Mouse (Mus musculus) ES-E14 (cell line): ENCODE data around the gene Ano6. TPM values are rescaled to one million over a fixed set of nuclear protein-coding genes. Genes with fewer than 3 reads are reported as not detected.

Source experiments
- DNase-seq: peaks from one replicate; pipeline ENCODE4 v3.0.0-alpha.2; 2013; ENCODE audit warnings: low read depth, low spot score
- H3K27ac ChIP-seq: 2 replicates; pipeline ENCODE4 v1.5.1; 2012; ENCODE audit warnings: low read depth, mild to moderate bottlenecking, low read length, moderate library complexity, mixed read lengths; ENCODE audit not compliant: poor library complexity, insufficient read depth, severe bottlenecking
- H3K36me3 ChIP-seq: 2 replicates; pipeline ENCODE4 v1.6.1; 2012; ENCODE audit warnings: mild to moderate bottlenecking, low read length, moderate library complexity, mixed read lengths; ENCODE audit not compliant: control insufficient read depth, poor library complexity, insufficient read depth, severe bottlenecking
- H3K4me1 ChIP-seq, 2 experiments: fragments of 150-350 bp in 1 of 2; sonication (generic) in 1 of 2; 2 replicates each; pipeline ENCODE4 v1.6.1; 2012; ENCODE audit warnings: low read length in 2 of 2, mild to moderate bottlenecking in 1 of 2, mixed read lengths in 1 of 2; ENCODE audit not compliant: control insufficient read depth in 2 of 2, insufficient read depth in 2 of 2, poor library complexity in 1 of 2
- H3K4me3 ChIP-seq, 2 experiments: fragments of 150-350 bp in 1 of 2; sonication (generic) in 1 of 2; 2 replicates each; pipeline ENCODE4 v1.5.1; 2012; ENCODE audit warnings: low read length in 2 of 2, low read depth in 1 of 2, mild to moderate bottlenecking in 1 of 2, mixed read lengths in 1 of 2; ENCODE audit not compliant: insufficient read depth in 1 of 2, poor library complexity in 1 of 2, severe bottlenecking in 1 of 2
- H3K9ac ChIP-seq: 2 replicates; pipeline ENCODE4 v1.6.1; 2012; ENCODE audit warnings: low read depth, mild to moderate bottlenecking, low read length, mixed read lengths; ENCODE audit not compliant: poor library complexity, insufficient read depth, severe bottlenecking
- H3K9me3 ChIP-seq: fragments of 150-350 bp; sonication (generic); 2 replicates; pipeline ENCODE4 v1.6.1; 2012; ENCODE audit warnings: low read depth, mild to moderate bottlenecking, low read length; ENCODE audit not compliant: control insufficient read depth, insufficient read depth
- CHD2 ChIP-seq: IDR thresholded peaks from 2 replicates; pipeline ENCODE4 v1.6.1; 2014; ENCODE audit warnings: mild to moderate bottlenecking, low read depth, low read length, inconsistent platforms
- HCFC1 ChIP-seq: IDR thresholded peaks from 2 replicates; pipeline ENCODE4 v1.6.1; 2012; ENCODE audit warnings: low read length, inconsistent platforms, borderline replicate concordance; ENCODE audit not compliant: insufficient read depth
- MAFK ChIP-seq: IDR thresholded peaks from 2 replicates; pipeline ENCODE4 v1.6.1; 2014; ENCODE audit warnings: mild to moderate bottlenecking, low read depth, low read length, inconsistent platforms; ENCODE audit not compliant: insufficient read depth
- ZC3H11A ChIP-seq: IDR thresholded peaks from 2 replicates; pipeline ENCODE4 v1.6.1; 2012; ENCODE audit warnings: low read depth, mild to moderate bottlenecking, inconsistent platforms, low read length, borderline replicate concordance
- ZNF384 ChIP-seq: IDR thresholded peaks from 2 replicates; pipeline ENCODE4 v1.6.1; 2012; ENCODE audit warnings: low read depth, low read length, inconsistent platforms
- in situ Hi-C, 2 experiments: fragments of 600-800 bp; cut with MboI; formaldehyde crosslinking; loops; one replicate each; pipeline ENCODE4 v1.15.1; 2025; ENCODE audit warnings: low sequenced_read_pairs in 2 of 2, inconsistent platforms in 1 of 2; ENCODE audit not compliant: unreplicated experiment in 2 of 2
- total RNA-seq: library from RNA; depleted of rRNA; stranded (reverse); fragments of 300-350 nt; gene quantifications from 2 replicates; pipeline ENCODE4 v1.2.3, GENCODE M21; 2012

The Ano6 gene
- total RNA-seq, 1 experiment = 48.6 TPM

DNA sequence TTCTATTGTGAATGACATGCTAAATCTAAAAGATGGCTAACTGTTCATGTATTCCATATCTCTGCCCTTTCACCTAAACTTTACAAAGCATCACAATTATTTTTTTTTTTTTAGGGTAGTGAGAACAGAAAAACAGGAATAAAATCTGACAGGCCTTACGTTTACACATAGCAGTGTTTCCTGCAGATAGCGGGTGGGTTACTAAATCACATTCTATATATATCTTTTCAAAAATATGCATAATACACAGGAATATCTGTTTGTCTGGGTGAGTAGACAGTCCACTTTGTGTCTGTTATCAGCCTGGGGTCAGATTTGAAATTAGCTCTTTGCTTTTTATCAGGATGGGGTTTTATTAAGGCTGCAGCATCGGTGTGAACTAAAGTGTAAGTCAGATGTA lies 166.0 kb downstream of the Ano6 start:
- in situ Hi-C loops = no loop called here
- no peak overlapping the region for H3K4me3 ChIP-seq
- no peaks in the 10 kb centered on the region for H3K4me1 ChIP-seq
- peaks cover 15% of the 10 kb centered on the region; the same call in 1 of the 2 replicates for H3K36me3 ChIP-seq
- no peaks in the 10 kb centered on the region for H3K9me3 ChIP-seq
- no peak for TF ChIP-seq ZNF384
- no peak for TF ChIP-seq CHD2
- TF ChIP-seq ZC3H11A = no peak
- no peak for TF ChIP-seq HCFC1
- no peak for TF ChIP-seq MAFK
- no peak for DNase-seq
- no peak overlapping the region for H3K9ac ChIP-seq
- no peak overlapping the region for H3K27ac ChIP-seq

DNA sequence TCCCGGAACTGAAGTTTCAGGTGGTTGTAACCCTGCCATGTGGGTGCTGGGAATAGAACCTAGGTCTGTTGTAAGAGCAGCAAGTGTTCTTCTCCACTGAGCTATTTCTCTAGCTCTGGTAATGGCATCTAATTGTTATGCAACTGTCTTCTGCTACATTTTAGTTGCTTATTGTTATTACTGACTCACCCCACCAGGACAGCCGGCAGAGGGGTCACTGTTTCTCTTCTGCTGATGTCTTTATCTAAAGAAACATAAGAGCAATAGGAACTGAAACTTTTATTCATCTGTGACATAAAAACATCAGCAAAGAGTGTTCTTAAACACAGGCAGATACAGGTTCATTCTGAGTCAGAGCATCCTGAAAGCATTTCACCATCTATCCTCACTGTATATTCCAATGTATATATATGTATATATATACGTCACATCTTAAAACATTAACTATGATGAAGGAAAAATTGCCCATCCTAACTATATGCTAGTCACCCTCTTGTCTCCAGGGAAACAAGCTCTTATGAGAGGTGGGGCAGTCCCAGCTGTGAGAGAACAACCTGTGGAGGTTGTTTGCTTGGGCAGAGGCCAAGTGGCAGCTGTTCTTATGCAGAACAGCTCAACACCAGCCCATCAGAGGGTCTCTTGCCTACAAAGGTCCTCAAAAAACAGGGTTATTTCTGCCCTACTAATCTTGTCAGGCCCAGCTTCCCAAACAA lies 171.9 kb downstream of the Ano6 start:
- Histone ChIP-seq H3K27ac (no peak overlapping the region), H3K4me3 (no peak overlapping the region), H3K36me3 (peaks cover 9% of the 10 kb centered on the region; the same call in 1 of the 2 replicates), H3K9me3 (no peaks in the 10 kb centered on the region), H3K9ac (no peak overlapping the region), H3K4me1 (no peaks in the 10 kb centered on the region)
- in situ Hi-C loops = no loop called here
- DNase-seq = no peak
- TF ChIP-seq HCFC1 (no peak), CHD2 (no peak), ZC3H11A (no peak), ZNF384 (no peak), MAFK (no peak)

DNA sequence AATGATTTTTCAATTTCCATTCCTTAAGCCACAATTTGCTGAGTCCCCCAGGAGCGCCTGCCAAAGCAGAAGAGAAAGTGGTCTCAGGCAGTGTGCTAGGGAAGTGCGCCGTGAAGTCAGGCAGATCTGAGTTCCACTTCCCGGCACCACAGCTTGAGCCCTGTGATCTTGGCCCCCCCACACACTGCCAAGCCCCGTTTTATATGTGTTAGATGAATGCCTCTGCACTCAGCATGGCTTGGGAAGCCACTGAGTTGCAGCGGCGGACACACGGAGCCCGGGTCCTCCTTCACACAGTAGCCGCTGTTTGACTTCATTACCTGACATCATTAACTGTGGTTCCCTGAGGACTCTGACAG lies 172.5 kb downstream of the Ano6 start:
- peaks cover 13% of the 10 kb centered on the region; the same call in 1 of the 2 replicates for H3K36me3 ChIP-seq
- H3K4me1 ChIP-seq = no peaks in the 10 kb centered on the region
- no peaks in the 10 kb centered on the region for H3K9me3 ChIP-seq
- DNase-seq = no peak
- in situ Hi-C loops = no loop called here
- no peak for TF ChIP-seq CHD2
- no peak for TF ChIP-seq HCFC1
- no peak for TF ChIP-seq ZNF384
- TF ChIP-seq MAFK = no peak
- no peak for TF ChIP-seq ZC3H11A
- H3K27ac ChIP-seq = no peak overlapping the region
- no peak overlapping the region for H3K4me3 ChIP-seq
- H3K9ac ChIP-seq = no peak overlapping the region

DNA sequence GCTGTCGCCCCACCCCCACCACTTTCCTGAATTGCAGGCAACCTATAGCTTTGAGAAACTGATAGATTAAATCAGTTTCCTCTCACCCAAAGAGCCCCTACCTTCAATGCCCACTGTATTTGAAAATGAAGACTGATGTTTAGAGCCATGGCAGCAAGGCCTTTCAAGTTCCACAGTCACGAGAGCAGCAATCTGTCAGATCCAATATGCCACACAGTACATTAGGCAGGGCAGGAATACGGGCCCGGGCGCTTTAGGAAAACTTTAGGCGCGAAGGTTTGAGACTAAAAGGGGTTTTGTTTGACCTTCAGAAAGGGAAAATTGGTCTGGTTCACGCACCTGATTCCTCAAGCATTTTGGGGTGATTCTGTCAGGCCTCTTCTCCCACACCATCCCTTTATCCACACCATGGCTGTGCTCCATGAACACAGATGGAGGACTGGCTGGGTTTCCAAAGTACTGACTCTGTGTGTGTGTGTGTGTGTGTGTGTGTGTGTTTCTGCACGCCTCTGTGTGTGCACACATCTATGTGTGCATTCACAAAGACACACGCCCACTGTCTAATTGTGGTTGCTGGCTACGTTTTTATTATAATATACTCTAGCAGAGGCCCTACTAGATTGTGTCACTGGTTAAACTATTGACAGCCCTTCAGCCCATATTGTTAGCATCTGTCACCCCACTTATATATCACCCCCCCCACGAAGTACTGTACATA lies 173.0 kb downstream of the Ano6 start:
- no peaks in the 10 kb centered on the region for H3K4me1 ChIP-seq
- in situ Hi-C loops = no loop called here
- no peak overlapping the region for H3K4me3 ChIP-seq
- H3K36me3 ChIP-seq = peaks cover 16% of the 10 kb centered on the region; the same call in 1 of the 2 replicates
- no peak overlapping the region for H3K27ac ChIP-seq
- no peaks in the 10 kb centered on the region for H3K9me3 ChIP-seq
- no peak for DNase-seq
- no peak overlapping the region for H3K9ac ChIP-seq
- TF ChIP-seq MAFK = no peak
- TF ChIP-seq CHD2 = no peak
- TF ChIP-seq ZC3H11A = no peak
- no peak for TF ChIP-seq ZNF384
- TF ChIP-seq HCFC1 = no peak

DNA sequence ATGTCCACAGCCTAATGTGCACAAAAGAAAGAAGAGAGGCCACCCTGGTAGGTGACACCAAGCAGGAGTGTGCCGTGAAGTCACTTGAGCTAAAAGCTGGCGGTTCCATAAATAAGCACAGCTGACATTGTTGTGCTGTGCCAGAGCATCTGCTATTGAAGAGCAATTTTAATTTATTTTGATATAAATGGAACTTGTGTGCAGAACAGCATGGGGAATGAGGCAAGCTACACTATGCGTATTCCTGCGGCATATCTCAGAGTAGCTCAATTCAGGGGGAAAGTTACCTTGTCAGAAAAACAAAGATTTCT lies 173.6 kb downstream of the Ano6 start:
- Histone ChIP-seq H3K4me3 (no peak overlapping the region), H3K9me3 (no peaks in the 10 kb centered on the region), H3K36me3 (peaks cover 14% of the 10 kb centered on the region; the same call in 1 of the 2 replicates), H3K27ac (no peak overlapping the region), H3K9ac (no peak overlapping the region), H3K4me1 (no peaks in the 10 kb centered on the region)
- no peak for DNase-seq
- in situ Hi-C loops = no loop called here
- TF ChIP-seq CHD2 (no peak), HCFC1 (no peak), ZC3H11A (no peak), ZNF384 (no peak), MAFK (no peak)
